ENCODE assay signal across 7 mouse cellular contexts in the genomic region with DNA sequence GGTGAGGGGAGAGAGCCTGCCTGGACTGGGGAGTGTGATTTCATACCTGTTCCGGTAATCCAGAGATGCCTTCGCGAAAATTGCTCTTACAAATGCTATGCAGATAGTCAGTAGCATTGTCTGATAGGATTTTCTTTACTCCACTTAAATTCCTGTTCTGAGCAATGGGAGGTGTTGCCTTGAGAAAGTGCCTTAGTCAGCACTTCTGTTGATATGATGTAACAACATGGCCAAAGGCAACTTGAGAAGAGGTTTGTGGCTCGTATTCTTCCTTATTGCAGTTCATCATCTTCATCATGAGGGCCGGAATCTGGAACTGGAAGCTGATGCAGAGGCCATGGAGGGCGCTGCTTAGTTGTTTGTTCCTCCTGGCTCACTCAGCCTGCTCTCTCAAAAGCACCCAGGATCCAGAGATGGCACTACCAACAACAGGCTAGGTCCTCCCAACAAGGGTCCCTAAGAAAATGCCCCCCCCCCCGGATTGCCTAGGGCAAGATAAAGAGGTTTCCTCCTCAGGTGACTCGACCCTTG. TPM values are rescaled to one million over a fixed set of nuclear protein-coding genes. Genes with fewer than 3 reads are reported as not detected.
DNase-seq lines count a peak whose midpoint lies in the region; ATAC-seq and TF ChIP-seq lines count a peak whose summit lies in the region.

No protein-coding gene starts in this region.

- H3K4me3 ChIP-seq in neural tube, embryonic 11.5 days (ENCODE audit: low read depth, low read length): peak overlapping the region; percentile 93
- peak overlapping the region; percentile 94 for H3K4me3 ChIP-seq in forebrain, embryonic 13.5 days
- peak overlapping the region; percentile 87 for H3K4me3 ChIP-seq in liver, embryonic 12.5 days
- H3K4me3 ChIP-seq in stomach, postnatal 0 days (ENCODE audit: low read depth, low read length): peak overlapping the region; percentile 91

- no peaks in the 10 kb centered on the region for H3K27me3 ChIP-seq in neural tube, embryonic 11.5 days (ENCODE audit: control insufficient read depth, insufficient read depth, low read length)
- no peaks in the 10 kb centered on the region for H3K27me3 ChIP-seq in forebrain, embryonic 13.5 days
- H3K27me3 ChIP-seq in liver, embryonic 12.5 days (replicated peaks): no peaks in the 10 kb centered on the region
- no peaks in the 10 kb centered on the region for H3K27me3 ChIP-seq in stomach, postnatal 0 days (ENCODE audit: control insufficient read depth, insufficient read depth, low read length)

- H3K4me1 ChIP-seq in neural tube, embryonic 11.5 days (ENCODE audit: control insufficient read depth, insufficient read depth, low read length): peaks cover 4% of the 10 kb centered on the region
- peaks cover 17% of the 10 kb centered on the region for H3K4me1 ChIP-seq in forebrain, embryonic 13.5 days
- peaks cover 41% of the 10 kb centered on the region for H3K4me1 ChIP-seq in liver, embryonic 12.5 days
- no peaks in the 10 kb centered on the region for H3K4me1 ChIP-seq in stomach, postnatal 0 days (replicated peaks; ENCODE audit: control insufficient read depth, insufficient read depth)

- DNase-seq in neural tube, embryonic 11.5 days (ENCODE audit: low spot score): no peak
- DNase-seq in neural tube, embryonic 10.5 days (ENCODE audit: extremely low spot score, low spot score): no peak
- no peak for DNase-seq in stomach, postnatal 0 days (ENCODE audit: low spot score)
- no peak for DNase-seq in Muller cell, postnatal 12 days (ENCODE audit: inconsistent ontology term)

- no peak for TF ChIP-seq CTCF in stomach, postnatal 0 days (IDR thresholded peaks at IDR 0.05; ENCODE audit: low read depth)

- no peak for TF ChIP-seq EP300 in stomach, postnatal 0 days (optimal IDR thresholded peaks at IDR 0.05)

- no peaks in the 10 kb centered on the region for H3K9me3 ChIP-seq in neural tube, embryonic 11.5 days (ENCODE audit: control insufficient read depth, low read length)
- peaks cover 6% of the 10 kb centered on the region; the same call in 1 of the 2 replicates for H3K9me3 ChIP-seq in forebrain, embryonic 13.5 days (replicated peaks)
- H3K9me3 ChIP-seq in liver, embryonic 12.5 days (replicated peaks): no peaks in the 10 kb centered on the region
- no peaks in the 10 kb centered on the region for H3K9me3 ChIP-seq in stomach, postnatal 0 days (ENCODE audit: control insufficient read depth, low read length)

- H3K36me3 ChIP-seq in neural tube, embryonic 11.5 days (ENCODE audit: control insufficient read depth, insufficient read depth, low read length): no peaks in the 10 kb centered on the region
- H3K36me3 ChIP-seq in forebrain, embryonic 13.5 days (ENCODE audit: poor library complexity, severe bottlenecking): peaks cover 26% of the 10 kb centered on the region
- H3K36me3 ChIP-seq in liver, embryonic 12.5 days: peaks cover 24% of the 10 kb centered on the region
- H3K36me3 ChIP-seq in stomach, postnatal 0 days (ENCODE audit: control insufficient read depth, insufficient read depth, low read length): no peaks in the 10 kb centered on the region

- H3K27ac ChIP-seq in neural tube, embryonic 11.5 days (ENCODE audit: low read depth, low read length): no peak overlapping the region
- no peak overlapping the region for H3K27ac ChIP-seq in forebrain, embryonic 13.5 days
- H3K27ac ChIP-seq in liver, embryonic 12.5 days: no peak overlapping the region
- H3K27ac ChIP-seq in stomach, postnatal 0 days (replicated peaks): peak overlapping the region; percentile 63; the same call in 1 of the 2 replicates

- 0 out of 2 replicates have a peak overlapping the region, but pooled peaks have one; percentile 22 for H3K9ac ChIP-seq in neural tube, embryonic 11.5 days (ENCODE audit: low read length)
- H3K9ac ChIP-seq in forebrain, embryonic 13.5 days: peak overlapping the region; percentile 99
- H3K9ac ChIP-seq in liver, embryonic 12.5 days: 0 out of 2 replicates have a peak overlapping the region, but pooled peaks have one; percentile 93
- H3K9ac ChIP-seq in stomach, postnatal 0 days (ENCODE audit: low read length): peak overlapping the region; percentile 35; the same call in 1 of the 2 replicates

- peak overlapping the region; percentile 68 for H3K4me2 ChIP-seq in neural tube, embryonic 11.5 days (ENCODE audit: low read depth)
- peak overlapping the region; percentile 72 for H3K4me2 ChIP-seq in forebrain, embryonic 13.5 days
- H3K4me2 ChIP-seq in liver, embryonic 12.5 days: peak overlapping the region; percentile 90
- H3K4me2 ChIP-seq in stomach, postnatal 0 days (replicated peaks; ENCODE audit: low read depth): peak overlapping the region; percentile 86

- WGBS in neural tube, embryonic 11.5 days: 83% methylated on average over 8 of the region's 8 CpGs
- WGBS in forebrain, embryonic 13.5 days: 79% methylated on average over 8 of the region's 8 CpGs
- 59% methylated on average over 8 of the region's 8 CpGs for WGBS in liver, embryonic 12.5 days (ENCODE audit: insufficient replicate concordance)
- 50% methylated on average over 8 of the region's 8 CpGs for WGBS in stomach, postnatal 0 days

- ATAC-seq in neural tube, embryonic 11.5 days (ENCODE audit: insufficient read depth, low FRiP score, low TSS enrichment): no peak
- no peak for ATAC-seq in forebrain, embryonic 13.5 days
- no peak for ATAC-seq in liver, embryonic 12.5 days
- no peak for ATAC-seq in stomach, postnatal 0 days (ENCODE audit: low FRiP score, low TSS enrichment)
- ATAC-seq in inflammation-experienced regulatory T-cells, adult 6 months: no peak

RNA-seq across cellular contexts. Expression of a gene that starts 2.3 kb away (rescaled TPM):
- 62.2 and 62.9 TPM in 2 replicates for polyA plus RNA-seq in neural tube, embryonic 11.5 days (2014; fragmentation: Nextera tagmentation; extraction: Ambion mirVana)
- 46.5 and 50.1 TPM in 2 replicates for polyA plus RNA-seq in forebrain, embryonic 13.5 days (2015; fragmentation: Nextera tagmentation; extraction: Ambion mirVana)
- polyA plus RNA-seq in liver, embryonic 12.5 days (2016; fragmentation: Nextera tagmentation; extraction: Ambion mirVana): 17.9 and 18.1 TPM in 2 replicates
- 14.2 and 15.3 TPM in 2 replicates for polyA plus RNA-seq in stomach, postnatal 0 days (2015; fragmentation: Nextera tagmentation; extraction: Ambion mirVana)
- 10 to 100 TPM; 17.2 to 32.9 (median 20.8) TPM for polyA plus RNA-seq in inflammation-experienced regulatory T-cells, adult 6 months (2017; shearing (Covaris generic))

RNA-seq across cellular contexts. Expression of a gene that starts 12.1 kb away (rescaled TPM):
- polyA plus RNA-seq in neural tube, embryonic 11.5 days (2014; fragmentation: Nextera tagmentation; extraction: Ambion mirVana): 79.6 and 84.7 TPM in 2 replicates
- polyA plus RNA-seq in forebrain, embryonic 13.5 days (2015; fragmentation: Nextera tagmentation; extraction: Ambion mirVana): 66.6 and 81.7 TPM in 2 replicates
- polyA plus RNA-seq in liver, embryonic 12.5 days (2016; fragmentation: Nextera tagmentation; extraction: Ambion mirVana): 7.0 and 7.7 TPM in 2 replicates
- 23.1 and 23.5 TPM in 2 replicates for polyA plus RNA-seq in stomach, postnatal 0 days (2015; fragmentation: Nextera tagmentation; extraction: Ambion mirVana)
- polyA plus RNA-seq in inflammation-experienced regulatory T-cells, adult 6 months (2017; shearing (Covaris generic)): 1 to 10 TPM; 1.7 to 2.8 (median 2.6) TPM

Comparison
In these comparisons a context has a peak if more than half of its experiments do, and no peak if none do; other contexts are left out.
1. H3K9ac ChIP-seq: peak in every context shown above with its lines; median percentile 99 in forebrain, embryonic 13.5 days; 93 in liver, embryonic 12.5 days; 35 in stomach, postnatal 0 days; 22 in neural tube, embryonic 11.5 days.